Mouse (Mus musculus) T-cell, adult 2 months (primary cell): ENCODE measurements around the gene Micall1.

Experiments
- DNase-seq: peaks from one replicate; pipeline ENCODE4 v3.0.0; 2022; ENCODE audit warnings: low spot score

The Micall1 gene

GRCm38 (mm10) chr15:79097135-79097534 is 11.6 kb upstream of the Micall1 start:
- DNase-seq: no peak

GRCm38 (mm10) chr15:79097611-79098025 is 11.1 kb upstream of the Micall1 start:
- no peak for DNase-seq

GRCm38 (mm10) chr15:79098220-79098619 is 10.5 kb upstream of the Micall1 start:
- no peak for DNase-seq

GRCm38 (mm10) chr15:79098868-79099267 is 9.8 kb upstream of the Micall1 start:
- DNase-seq: no peak

- DNase-seq: no peak
Observed at GRCm38 (mm10) chr15:79099456-79099855, 9.2 kb upstream of the Micall1 start.

- no peak for DNase-seq
Observed at GRCm38 (mm10) chr15:79100391-79100790, 8.3 kb upstream of the Micall1 start.

GRCm38 (mm10) chr15:79101531-79101930 is 7.2 kb upstream of the Micall1 start:
- no peak for DNase-seq

GRCm38 (mm10) chr15:79103264-79103663 is 5.4 kb upstream of the Micall1 start:
- DNase-seq: no peak

- DNase-seq: no peak
Observed at GRCm38 (mm10) chr15:79105804-79106203, 2.9 kb upstream of the Micall1 start.

GRCm38 (mm10) chr15:79107966-79108365 is 732 bp upstream of the Micall1 start:
- no peak for DNase-seq

- DNase-seq: peak; percentile 32
Observed at GRCm38 (mm10) chr15:79109321-79109934, 730 bp downstream of the Micall1 start.

- DNase-seq: no peak
Observed at GRCm38 (mm10) chr15:79110031-79110430, 1.3 kb downstream of the Micall1 start.

- DNase-seq: no peak
Observed at GRCm38 (mm10) chr15:79110528-79110927, 1.8 kb downstream of the Micall1 start.

GRCm38 (mm10) chr15:79111774-79112173 is 3.1 kb downstream of the Micall1 start:
- DNase-seq: no peak

- DNase-seq: peak; percentile 49
Observed at GRCm38 (mm10) chr15:79115276-79115675, 6.6 kb downstream of the Micall1 start.

GRCm38 (mm10) chr15:79119491-79119890 is 10.8 kb downstream of the Micall1 start:
- no peak for DNase-seq

- no peak for DNase-seq
Observed at GRCm38 (mm10) chr15:79122119-79122518, 13.4 kb downstream of the Micall1 start.

- DNase-seq: no peak
Observed at GRCm38 (mm10) chr15:79122546-79122945, 13.8 kb downstream of the Micall1 start.

- no peak for DNase-seq
Observed at GRCm38 (mm10) chr15:79123751-79124150, 15.1 kb downstream of the Micall1 start.

GRCm38 (mm10) chr15:79124331-79124875 is 15.7 kb downstream of the Micall1 start:
- DNase-seq: no peak

GRCm38 (mm10) chr15:79126217-79126932 is 17.7 kb downstream of the Micall1 start:
- peak; percentile 37 for DNase-seq

- DNase-seq: no peak
Observed at GRCm38 (mm10) chr15:79127101-79127500, 18.4 kb downstream of the Micall1 start.

GRCm38 (mm10) chr15:79128208-79128607 is 19.5 kb downstream of the Micall1 start:
- DNase-seq: no peak
